Mouse (Mus musculus) left cerebral cortex, postnatal 25 days (tissue): Measurements from ENCODE around the gene Asb6. TPM values are rescaled to one million over a fixed set of nuclear protein-coding genes. Genes with fewer than 3 reads are reported as not detected.

ENCODE experiments used
- total RNA-seq, 2 experiments: library from RNA; stranded (reverse); gene quantifications; 2 replicates each; pipeline ENCODE4 v1.2.3; 2021

Asb6 gene
- total RNA-seq, 2 experiments from 2014 or later, result 36.7 to 38.6 TPM

Other genes starting within 250 kb of the Asb6 start
- gene Cstad, start 235.3 kb downstream of the Asb6 start, total RNA-seq, result 1 to 10 TPM; 4.2 to 5.5 TPM
- gene 1700001O22Rik, start 26.7 kb downstream of the Asb6 start, total RNA-seq, result 1 to 10 TPM; 6.8 to 7.0 TPM
- 10 to 100 TPM; 35.0 to 37.2 TPM for gene Ntmt1, start 22.5 kb downstream of the Asb6 start, total RNA-seq
- 1 to 10 TPM; 1.3 to 2.4 TPM for gene Prrx2, start 4.6 kb upstream of the Asb6 start, total RNA-seq
- 1 to 10 TPM; 4.5 to 5.1 TPM for gene Ptges, start 99.5 kb upstream of the Asb6 start, total RNA-seq
- gene Tor1b, start 122.6 kb upstream of the Asb6 start, total RNA-seq, result 10 to 100 TPM; 31.7 to 32.8 TPM
- gene Tor1a, start 137.6 kb upstream of the Asb6 start, total RNA-seq, result 10 to 100 TPM; 36.1 to 39.2 TPM
- 10 to 100 TPM; 60.8 to 63.3 TPM for gene BC005624, start 151.9 kb upstream of the Asb6 start, total RNA-seq
- gene Usp20, start 151.9 kb upstream of the Asb6 start, total RNA-seq, result 10 to 100 TPM; 66.2 to 72.1 TPM